Mouse (Mus musculus) retina, postnatal 7 days (tissue): Measurements from ENCODE around the gene Spata32.
"Not testable (repeated sequence)": the region's sequence is repeated elsewhere in the genome, so short reads cannot be mapped to it uniquely, and the experiment has no call there.

ENCODE experiments used
- DNase-seq: peaks from one replicate; pipeline ENCODE4 v3.0.0-alpha.2; 2012; ENCODE audit warnings: low read depth, low spot score

Spata32 gene

GRCm38 (mm10) chr11:103246081-103246730, 28.0 kb upstream of the Spata32 start:
- DNase-seq: no peak

- DNase-seq: no peak
These were observed 26.6 kb upstream of the Spata32 start for GRCm38 (mm10) chr11:103244856-103245255.

- DNase-seq: no peak
These were observed 22.5 kb upstream of the Spata32 start for GRCm38 (mm10) chr11:103240740-103241139.

GRCm38 (mm10) chr11:103237757-103238156, 19.5 kb upstream of the Spata32 start:
- no peak for DNase-seq

- no peak for DNase-seq
These were observed 18.7 kb upstream of the Spata32 start for GRCm38 (mm10) chr11:103236903-103237302.

- no peak for DNase-seq
These were observed 18.2 kb upstream of the Spata32 start for GRCm38 (mm10) chr11:103236431-103236830.

GRCm38 (mm10) chr11:103235702-103236101, 17.5 kb upstream of the Spata32 start:
- no peak for DNase-seq

- DNase-seq: no peak
These were observed 16.2 kb upstream of the Spata32 start for GRCm38 (mm10) chr11:103234447-103234846.

GRCm38 (mm10) chr11:103232966-103233365, 14.7 kb upstream of the Spata32 start:
- DNase-seq: peak; percentile 57

- no peak for DNase-seq
These were observed 13.1 kb upstream of the Spata32 start for GRCm38 (mm10) chr11:103231367-103231766.

- no peak for DNase-seq
These were observed 12.4 kb upstream of the Spata32 start for GRCm38 (mm10) chr11:103230626-103231025.

- no peak for DNase-seq
These were observed 11.4 kb upstream of the Spata32 start for GRCm38 (mm10) chr11:103229608-103230007.

GRCm38 (mm10) chr11:103223951-103224456, 5.8 kb upstream of the Spata32 start:
- DNase-seq: no peak

GRCm38 (mm10) chr11:103223444-103223843, 5.2 kb upstream of the Spata32 start:
- no peak for DNase-seq

- not testable (repeated sequence) for DNase-seq
These were observed 4.5 kb upstream of the Spata32 start for GRCm38 (mm10) chr11:103222718-103223117.

- no peak for DNase-seq
These were observed 3.2 kb upstream of the Spata32 start for GRCm38 (mm10) chr11:103221437-103221836.

- DNase-seq: no peak
These were observed 1.8 kb upstream of the Spata32 start for GRCm38 (mm10) chr11:103219995-103220394.

- no peak for DNase-seq
These were observed 1.0 kb upstream of the Spata32 start for GRCm38 (mm10) chr11:103219259-103219658.

GRCm38 (mm10) chr11:103218517-103218901, 277 bp upstream of the Spata32 start:
- DNase-seq: no peak

GRCm38 (mm10) chr11:103215355-103215754, 2.9 kb downstream of the Spata32 start:
- DNase-seq: no peak

GRCm38 (mm10) chr11:103213712-103214111, 4.5 kb downstream of the Spata32 start:
- DNase-seq: no peak

- DNase-seq: no peak
These were observed 7.9 kb downstream of the Spata32 start for GRCm38 (mm10) chr11:103210291-103210690.

- DNase-seq: no peak
These were observed 9.8 kb downstream of the Spata32 start, which contains the start of gene 1700023F06Rik for GRCm38 (mm10) chr11:103208458-103208857. Gene 1700023F06Rik, minus strand, starts transcription at chr11:103208558.

GRCm38 (mm10) chr11:103206203-103206602, 12.0 kb downstream of the Spata32 start:
- no peak for DNase-seq
